Mouse (Mus musculus) limb, embryonic 11.5 days (tissue): ENCODE results near the gene Gnmt. TPM values are rescaled to one million over a fixed set of nuclear protein-coding genes. Genes with fewer than 3 reads are reported as not detected.
A peak's percentile ranks its signal among the peaks of the same experiment; 100 is the strongest.

Experiments
- ATAC-seq: fragments of 200-750 bp; cut with Nextera tagmentation; 2 replicates; pipeline ENCODE4 v1.8.0; 2017; ENCODE audit warnings: low read depth; ENCODE audit not compliant: insufficient number of reproducible peaks, low FRiP score, low TSS enrichment
- DNase-seq: peaks from one replicate; pipeline ENCODE4 v3.0.0-alpha.2; 2015; ENCODE audit warnings: low spot score
- H3K27ac ChIP-seq: fragments of 300-500 bp; sonication (generic); replicated peaks from 2 replicates; pipeline ENCODE4 v1.5.1; 2014; ENCODE audit warnings: low read depth, mild to moderate bottlenecking, low read length
- H3K27me3 ChIP-seq: fragments of 300-500 bp; sonication (generic); 2 replicates; pipeline ENCODE4 v1.6.1; 2014; ENCODE audit warnings: mild to moderate bottlenecking, low read length, mixed read lengths; ENCODE audit not compliant: control insufficient read depth, insufficient read depth
- H3K36me3 ChIP-seq: fragments of 300-500 bp; sonication (generic); 2 replicates; pipeline ENCODE4 v1.6.1; 2014; ENCODE audit warnings: mild to moderate bottlenecking, low read length, moderate library complexity, mixed read lengths; ENCODE audit not compliant: control insufficient read depth, insufficient read depth
- H3K4me1 ChIP-seq: fragments of 300-500 bp; sonication (generic); 2 replicates; pipeline ENCODE4 v1.6.1; 2014; ENCODE audit warnings: low read length, mixed read lengths; ENCODE audit not compliant: control insufficient read depth, insufficient read depth
- H3K4me2 ChIP-seq: fragments of 300-500 bp; sonication (generic); 2 replicates; pipeline ENCODE4 v1.6.1; 2014; ENCODE audit warnings: low read depth, mild to moderate bottlenecking, moderate library complexity; ENCODE audit not compliant: severe bottlenecking
- H3K4me3 ChIP-seq: fragments of 300-500 bp; sonication (generic); 2 replicates; pipeline ENCODE4 v1.5.1; 2014; ENCODE audit warnings: low read depth, low read length
- H3K9ac ChIP-seq: fragments of 300-500 bp; sonication (generic); 2 replicates; pipeline ENCODE4 v1.6.1; 2014; ENCODE audit warnings: mild to moderate bottlenecking, low read length
- H3K9me3 ChIP-seq: fragments of 300-500 bp; sonication (generic); 2 replicates; pipeline ENCODE4 v1.6.1; 2016; ENCODE audit warnings: low read length; ENCODE audit not compliant: control insufficient read depth
- WGBS: fragments of 180-500 bp; shearing (Covaris S2); extraction: QIAGEN DNeasy Blood & Tissue Kit; methylation state at CpG from one replicate; pipeline ENCODE4 v1.1.7; 2014; 5-methylcytosine and 5-hydroxymethylcytosine counted together
- polyA plus RNA-seq: library from polyadenylated mRNA; unstranded; fragments of >200 nt; fragmentation: Nextera tagmentation; extraction: Ambion mirVana; gene quantifications from 2 replicates; pipeline ENCODE4 v1.2.1, GENCODE M21; 2014

Gene Gnmt
- polyA plus RNA-seq, 1 experiment from 2014 or later = 0.35 TPM

- WGBS = 87% methylated on average over 3 of the region's 3 CpGs
- DNase-seq (no peak), ATAC-seq (no peak)
- no peak overlapping the region for H3K9ac ChIP-seq
- no peaks in the 10 kb centered on the region for H3K36me3 ChIP-seq
- peaks cover 5% of the 10 kb centered on the region for H3K27me3 ChIP-seq
- H3K27ac ChIP-seq = no peak overlapping the region
- H3K4me3 ChIP-seq = no peak overlapping the region
- no peaks in the 10 kb centered on the region for H3K4me1 ChIP-seq
- no peaks in the 10 kb centered on the region for H3K9me3 ChIP-seq
- H3K4me2 ChIP-seq = no peak overlapping the region
Observed at GRCm38 (mm10) chr17:46734055-46734454, 5.1 kb upstream of the Gnmt start.

GRCm38 (mm10) chr17:46728496-46728895, 472 bp downstream of the Gnmt start:
- no peaks in the 10 kb centered on the region for H3K9me3 ChIP-seq
- H3K9ac ChIP-seq = no peak overlapping the region
- peaks cover 12% of the 10 kb centered on the region for H3K27me3 ChIP-seq
- 0 out of 2 replicates have a peak, but pooled peaks cover 6% of the 10 kb centered on the region for H3K4me1 ChIP-seq
- DNase-seq = no peak
- no peak overlapping the region for H3K4me3 ChIP-seq
- no peak for ATAC-seq
- H3K4me2 ChIP-seq = peak overlapping the region; percentile 31; the same call in 1 of the 2 replicates
- no peak overlapping the region for H3K27ac ChIP-seq
- 45% methylated on average over 11 of the region's 11 CpGs for WGBS
- H3K36me3 ChIP-seq = peaks cover 2% of the 10 kb centered on the region; the same call in 1 of the 2 replicates

- Histone ChIP-seq H3K36me3 (peaks cover 2% of the 10 kb centered on the region; the same call in 1 of the 2 replicates), H3K4me2 (no peak overlapping the region), H3K9ac (no peak overlapping the region), H3K9me3 (no peaks in the 10 kb centered on the region), H3K4me3 (no peak overlapping the region), H3K27me3 (peaks cover 12% of the 10 kb centered on the region), H3K27ac (no peak overlapping the region), H3K4me1 (0 out of 2 replicates have a peak, but pooled peaks cover 6% of the 10 kb centered on the region)
- WGBS = 39% methylated on average over 6 of the region's 6 CpGs
- DNase-seq = peak; percentile 60
- ATAC-seq = no peak
Observed at GRCm38 (mm10) chr17:46728021-46728420, 947 bp downstream of the Gnmt start.

DNA sequence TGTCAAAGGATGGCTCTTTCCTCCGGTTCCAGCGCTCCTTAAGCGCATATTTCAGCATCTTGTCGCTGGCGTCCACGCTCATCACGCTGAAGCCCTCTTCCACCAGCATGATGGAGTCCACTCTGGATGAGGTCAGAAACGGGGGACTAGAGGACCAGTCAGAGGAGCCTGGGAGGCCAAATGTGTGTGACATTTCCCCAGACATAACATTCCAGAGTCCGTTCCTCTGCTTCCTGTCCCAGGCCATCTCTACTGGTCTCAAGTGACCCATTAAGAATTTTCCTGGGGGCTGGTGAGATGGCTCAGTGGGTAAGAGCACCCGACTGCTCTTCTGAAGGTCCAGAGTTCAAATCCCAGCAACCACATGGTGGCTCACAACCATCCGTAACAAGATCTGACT, 1.7 kb downstream of the Gnmt start:
- Histone ChIP-seq H3K27me3 (peaks cover 12% of the 10 kb centered on the region), H3K36me3 (peaks cover 2% of the 10 kb centered on the region; the same call in 1 of the 2 replicates), H3K9ac (no peak overlapping the region), H3K4me3 (no peak overlapping the region), H3K4me2 (no peak overlapping the region), H3K27ac (no peak overlapping the region), H3K4me1 (0 out of 2 replicates have a peak, but pooled peaks cover 6% of the 10 kb centered on the region), H3K9me3 (no peaks in the 10 kb centered on the region)
- ATAC-seq (no peak), DNase-seq (no peak)
- 91% methylated on average over 11 of the region's 11 CpGs for WGBS

GRCm38 (mm10) chr17:46725731-46726645, 3.0 kb downstream of the Gnmt start:
- no peak overlapping the region for H3K27ac ChIP-seq
- H3K4me1 ChIP-seq = 0 out of 2 replicates have a peak, but pooled peaks cover 6% of the 10 kb centered on the region
- ATAC-seq (no peak), DNase-seq (no peak)
- H3K4me3 ChIP-seq = no peak overlapping the region
- 92% methylated on average over 26 of the region's 26 CpGs for WGBS
- H3K36me3 ChIP-seq = peaks cover 2% of the 10 kb centered on the region; the same call in 1 of the 2 replicates
- no peak overlapping the region for H3K9ac ChIP-seq
- H3K27me3 ChIP-seq = peaks cover 12% of the 10 kb centered on the region
- H3K4me2 ChIP-seq = no peak overlapping the region
- no peaks in the 10 kb centered on the region for H3K9me3 ChIP-seq

GRCm38 (mm10) chr17:46725273-46725672, 3.7 kb downstream of the Gnmt start:
- Histone ChIP-seq H3K27ac (no peak overlapping the region), H3K27me3 (peaks cover 12% of the 10 kb centered on the region), H3K9me3 (no peaks in the 10 kb centered on the region), H3K4me1 (0 out of 2 replicates have a peak, but pooled peaks cover 6% of the 10 kb centered on the region), H3K9ac (no peak overlapping the region), H3K36me3 (peaks cover 2% of the 10 kb centered on the region; the same call in 1 of the 2 replicates), H3K4me2 (no peak overlapping the region), H3K4me3 (no peak overlapping the region)
- ATAC-seq = no peak
- WGBS = 51% methylated on average over 9 of the region's 9 CpGs
- peak; percentile 68 for DNase-seq

DNA sequence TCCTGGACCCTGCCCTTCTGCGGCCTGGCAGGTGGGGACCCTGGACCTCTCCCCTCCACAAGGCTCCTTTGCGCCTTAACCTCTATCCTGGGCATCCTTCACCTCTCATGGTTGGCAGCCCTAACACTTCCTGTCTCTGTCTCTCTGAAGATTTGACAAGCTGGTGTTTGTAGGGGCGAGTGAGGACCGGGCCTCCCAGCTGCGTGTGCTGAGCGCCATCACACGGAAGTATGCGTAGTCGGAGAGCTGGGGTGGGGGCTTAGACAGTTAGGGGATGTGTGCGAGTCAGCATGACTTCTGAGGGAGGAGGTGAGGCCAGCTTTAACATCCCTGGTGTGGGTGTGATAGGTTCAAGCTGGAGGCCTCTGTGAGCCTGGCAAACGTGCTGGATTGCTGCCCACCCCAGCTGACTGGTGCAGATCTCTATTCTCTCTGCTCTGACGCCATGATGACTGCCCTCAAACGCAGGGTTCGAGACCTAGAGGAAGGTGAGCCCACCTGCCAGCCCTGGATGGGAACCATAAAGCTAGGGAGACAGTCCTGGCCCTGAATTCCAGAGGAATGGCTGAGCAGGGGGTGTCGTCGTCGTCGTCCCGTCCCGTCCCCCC, 4.4 kb downstream of the Gnmt start:
- DNase-seq = no peak
- Histone ChIP-seq H3K27me3 (peaks cover 12% of the 10 kb centered on the region), H3K27ac (no peak overlapping the region), H3K9me3 (no peaks in the 10 kb centered on the region), H3K4me1 (0 out of 2 replicates have a peak, but pooled peaks cover 6% of the 10 kb centered on the region), H3K4me2 (no peak overlapping the region), H3K36me3 (peaks cover 2% of the 10 kb centered on the region; the same call in 1 of the 2 replicates), H3K4me3 (no peak overlapping the region), H3K9ac (no peak overlapping the region)
- ATAC-seq = no peak
- 77% methylated on average over 20 of the region's 20 CpGs for WGBS

DNA sequence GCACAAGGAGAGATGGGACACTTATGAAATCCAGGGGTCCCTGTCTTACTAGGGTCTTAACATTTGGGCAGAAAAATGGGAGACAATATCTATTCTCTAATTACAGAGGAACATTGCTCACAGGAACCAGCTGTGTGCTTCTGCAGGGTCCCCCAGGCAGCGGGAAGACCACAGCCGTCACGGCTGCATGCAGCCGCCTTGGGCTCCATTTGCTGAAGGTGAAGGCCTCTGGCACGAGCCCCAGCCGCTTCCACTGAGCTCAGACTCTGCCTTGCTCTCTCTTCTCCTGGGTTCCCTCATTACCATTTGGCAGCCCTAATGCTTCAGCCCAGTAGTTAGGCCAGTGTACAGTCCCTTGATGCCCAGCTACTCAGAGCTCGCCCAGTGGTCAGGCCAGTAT, 7.9 kb downstream of the Gnmt start:
- H3K4me1 ChIP-seq = 0 out of 2 replicates have a peak, but pooled peaks cover 2% of the 10 kb centered on the region
- H3K27ac ChIP-seq = no peak overlapping the region
- H3K27me3 ChIP-seq = no peaks in the 10 kb centered on the region
- no peaks in the 10 kb centered on the region for H3K9me3 ChIP-seq
- no peaks in the 10 kb centered on the region; the same call in 1 of the 2 replicates for H3K36me3 ChIP-seq
- no peak overlapping the region for H3K4me3 ChIP-seq
- no peak overlapping the region for H3K9ac ChIP-seq
- ATAC-seq (no peak), DNase-seq (no peak)
- 79% methylated on average over 7 of the region's 7 CpGs for WGBS
- no peak overlapping the region for H3K4me2 ChIP-seq
